Mouse (Mus musculus): ENCODE data around the gene Hhat.

- TF ChIP-seq POLR2A (IDR thresholded peaks at IDR 0.05; ENCODE audit: control insufficient read depth, low read depth, low read length) (no peak), CTCF (IDR thresholded peaks at IDR 0.05; ENCODE audit: control insufficient read depth, insufficient read depth, insufficient replicate concordance, low read depth, low read length) (no peak)
These were observed 18.1 kb upstream of the Hhat start for GRCm38 (mm10) chr1:192789111-192789522.

Measured in testis, adult 2 months (tissue).